Mouse (Mus musculus): ENCODE results near the gene Pde8b.

- TF ChIP-seq HCFC1 (IDR thresholded peaks at IDR 0.05; ENCODE audit: borderline replicate concordance, insufficient read depth, low read length): no peak
- TF ChIP-seq CHD2 (IDR thresholded peaks at IDR 0.05; ENCODE audit: low read depth, low read length): no peak
- TF ChIP-seq ZC3H11A (IDR thresholded peaks at IDR 0.05; ENCODE audit: borderline replicate concordance, low read depth, low read length): no peak
- TF ChIP-seq MAFK (IDR thresholded peaks at IDR 0.05; ENCODE audit: insufficient read depth, low read depth, low read length): no peak
- TF ChIP-seq ZNF384 (IDR thresholded peaks at IDR 0.05; ENCODE audit: low read depth, low read length): no peak
Measured at GRCm38 (mm10) chr13:95038200-95038599, 211.9 kb downstream of the Pde8b start.
